Mouse (Mus musculus) cerebellum, adult 2 months (tissue): Measurements from ENCODE around the gene Olfr1202.

Experiments
- CTCF ChIP-seq: fragments of 200-500 bp; IDR thresholded peaks from 2 replicates; pipeline ENCODE4 v1.5.1; 2011; ENCODE audit warnings: low read depth, mild to moderate bottlenecking, control low read depth, low read length, moderate library complexity, borderline replicate concordance; ENCODE audit not compliant: insufficient read depth
- POLR2A ChIP-seq: fragments of 200-500 bp; IDR thresholded peaks from 2 replicates; pipeline ENCODE4 v1.6.1; 2011; ENCODE audit warnings: low read length, control low read depth, borderline replicate concordance; ENCODE audit not compliant: insufficient read depth

GRCm38 (mm10) chr2:88848992-88849391 lies 34.7 kb downstream of the Olfr1202 start, which contains the start of gene Olfr1204:
- TF ChIP-seq CTCF (no peak), POLR2A (no peak)
